Mouse (Mus musculus): ENCODE measurements around the gene Ccdc183.

- TF ChIP-seq CTCF (IDR thresholded peaks at IDR 0.05; ENCODE audit: control insufficient read depth, insufficient read depth, insufficient replicate concordance, low read depth, low read length) (no peak), POLR2A (IDR thresholded peaks at IDR 0.05; ENCODE audit: control insufficient read depth, low read depth, low read length) (no peak)
Observed at GRCm38 (mm10) chr2:25627811-25628210, 10.3 kb upstream of the Ccdc183 start, which contains the start of gene Fcna.
